Mouse (Mus musculus) megakaryocyte-erythroid progenitor cell, adult 5-6 weeks (primary cell): ENCODE measurements around the gene Ankrd27. TPM values are rescaled to one million over a fixed set of nuclear protein-coding genes. Genes with fewer than 3 reads are reported as not detected.

Experiments used
- ATAC-seq: replicated peaks from 2 replicates; pipeline ENCODE4 v1.8.0; 2016; ENCODE audit warnings: mild to moderate bottlenecking, inconsistent platforms; ENCODE audit not compliant: severe bottlenecking, poor library complexity, low FRiP score, low TSS enrichment
- total RNA-seq, 2 experiments: library from RNA; stranded (forward) in 1 of 2; stranded (reverse) in 1 of 2; fragments of 200-1000, 215-1000 nt in 1 of 2; fragments of >200 nt in 1 of 2; fragmentation: Nextera tagmentation in 1 of 2; gene quantifications; 2 replicates each; pipeline ENCODE4 v1.2.3; 2014 to 2017

The Ankrd27 gene
- total RNA-seq, 2 experiments from 2014 or later = 57.9 to 74.1 TPM

- ATAC-seq = no peak
These were observed 40.0 kb downstream of the Ankrd27 start for GRCm38 (mm10) chr7:35626038-35626437.

- no peak for ATAC-seq
These were observed 41.3 kb downstream of the Ankrd27 start for GRCm38 (mm10) chr7:35627371-35627770.

- ATAC-seq = 0 out of 2 replicates have a peak, but pooled peaks have one; percentile 58
These were observed 42.5 kb downstream of the Ankrd27 start for GRCm38 (mm10) chr7:35628496-35628895.

- 0 out of 2 replicates have a peak, but pooled peaks have one; percentile 52 for ATAC-seq
These were observed 50.2 kb downstream of the Ankrd27 start for GRCm38 (mm10) chr7:35636229-35636628.

GRCm38 (mm10) chr7:35636874-35637273, 50.8 kb downstream of the Ankrd27 start:
- no peak for ATAC-seq

GRCm38 (mm10) chr7:35640072-35640471, 54.0 kb downstream of the Ankrd27 start:
- no peak for ATAC-seq

GRCm38 (mm10) chr7:35646317-35647081, 60.5 kb downstream of the Ankrd27 start:
- 0 out of 2 replicates have a peak, but pooled peaks have one; percentile 25 for ATAC-seq

GRCm38 (mm10) chr7:35647101-35647698, 61.2 kb downstream of the Ankrd27 start, which contains the start of gene Pdcd5:
Gene Pdcd5, minus strand, starts transcription at chr7:35647521.
- peak; percentile 72 for ATAC-seq

- ATAC-seq = no peak
These were observed 62.4 kb downstream of the Ankrd27 start for GRCm38 (mm10) chr7:35648239-35649069.

- ATAC-seq = peak; percentile 87
These were observed 63.0 kb downstream of the Ankrd27 start for GRCm38 (mm10) chr7:35649071-35649470.

- no peak for ATAC-seq
These were observed 64.8 kb downstream of the Ankrd27 start for GRCm38 (mm10) chr7:35650716-35651410.

GRCm38 (mm10) chr7:35651583-35652270, 65.7 kb downstream of the Ankrd27 start:
- no peak for ATAC-seq

- no peak for ATAC-seq
These were observed 71.8 kb downstream of the Ankrd27 start for GRCm38 (mm10) chr7:35657829-35658228.

GRCm38 (mm10) chr7:35659173-35659572, 73.1 kb downstream of the Ankrd27 start:
- peak; percentile 57; the same call in 1 of the 2 replicates for ATAC-seq

GRCm38 (mm10) chr7:35663790-35664376, 77.8 kb downstream of the Ankrd27 start:
- no peak for ATAC-seq

GRCm38 (mm10) chr7:35668066-35669041, 82.3 kb downstream of the Ankrd27 start:
- no peak for ATAC-seq

- no peak for ATAC-seq
These were observed 92.9 kb downstream of the Ankrd27 start for GRCm38 (mm10) chr7:35678976-35679375.
